Mouse (Mus musculus): ENCODE results near the gene Ak5. TPM values are rescaled to one million over a fixed set of nuclear protein-coding genes. Genes with fewer than 3 reads are reported as not detected.
"Not testable (repeated sequence)": the region's sequence is repeated elsewhere in the genome, so short reads cannot be mapped to it uniquely, and the experiment has no call there.

Ak5 gene
- polyA plus RNA-seq, 1 experiment from 2014 or later = 1.9 TPM

- Histone ChIP-seq H3K9ac (no peak overlapping the region), H3K9me3 (no peaks in the 10 kb centered on the region), H3K4me3 (no peak overlapping the region), H3K4me1 (no peaks in the 10 kb centered on the region), H3K27ac (no peak overlapping the region), H3K36me3 (no peaks in the 10 kb centered on the region), H3K4me2 (replicated peaks) (no peak overlapping the region), H3K27me3 (no peaks in the 10 kb centered on the region)
- ATAC-seq (ENCODE audit: insufficient number of reproducible peaks, insufficient read depth, low FRiP score, low TSS enrichment) = no peak
- WGBS = 82% methylated on average over 11 of the region's 11 CpGs
These were observed 48.1 kb downstream of the Ak5 start for GRCm38 (mm10) chr3:152620058-152620457.

GRCm38 (mm10) chr3:152609076-152609475, 59.1 kb downstream of the Ak5 start:
- ATAC-seq (ENCODE audit: insufficient number of reproducible peaks, insufficient read depth, low FRiP score, low TSS enrichment) = no peak
- 93% methylated on average over 5 of the region's 5 CpGs for WGBS

DNA sequence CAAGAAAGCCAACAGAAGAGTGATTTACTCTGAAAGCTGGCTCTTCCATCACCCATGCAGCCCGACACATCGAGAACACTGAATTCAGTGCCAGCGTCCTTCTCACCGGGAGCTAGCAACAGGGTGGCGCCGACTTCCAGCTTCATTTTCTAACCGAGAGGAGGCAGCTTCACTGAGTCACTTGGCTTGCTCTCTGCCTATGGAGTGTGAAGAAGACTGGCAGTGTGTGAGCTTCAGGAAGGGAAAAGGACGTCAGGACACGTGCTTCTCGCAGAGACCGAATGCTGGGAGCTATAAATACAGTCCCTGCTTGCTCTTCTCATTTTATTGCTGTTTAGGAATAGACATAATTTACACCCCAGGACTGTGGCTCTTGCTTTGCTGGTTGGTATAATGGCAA, 62.3 kb downstream of the Ak5 start:
- no peak for ATAC-seq (ENCODE audit: insufficient number of reproducible peaks, insufficient read depth, low FRiP score, low TSS enrichment)
- 79% methylated on average over 11 of the region's 11 CpGs for WGBS

More at GRCm38 (mm10) chr3:152609076-152609475, 59.1 kb downstream of the Ak5 start:
- Histone ChIP-seq H3K27ac (no peak overlapping the region), H3K27me3 (no peaks in the 10 kb centered on the region), H3K4me1 (no peaks in the 10 kb centered on the region), H3K36me3 (no peaks in the 10 kb centered on the region), H3K9me3 (no peaks in the 10 kb centered on the region), H3K9ac (no peak overlapping the region), H3K4me2 (replicated peaks) (no peak overlapping the region), H3K4me3 (no peak overlapping the region)

GRCm38 (mm10) chr3:152599679-152600078, 68.5 kb downstream of the Ak5 start:
- H3K4me2 ChIP-seq (replicated peaks) = no peak overlapping the region
- WGBS = 68% methylated on average over 6 of the region's 6 CpGs
- no peak for ATAC-seq (ENCODE audit: insufficient number of reproducible peaks, insufficient read depth, low FRiP score, low TSS enrichment)
- no peak overlapping the region for H3K27ac ChIP-seq
- H3K4me3 ChIP-seq = no peak overlapping the region
- no peaks in the 10 kb centered on the region for H3K36me3 ChIP-seq
- H3K27me3 ChIP-seq = no peaks in the 10 kb centered on the region
- H3K9me3 ChIP-seq = no peaks in the 10 kb centered on the region
- H3K4me1 ChIP-seq = no peaks in the 10 kb centered on the region
- H3K9ac ChIP-seq = no peak overlapping the region

More for the DNA sequence above, 62.3 kb downstream of the Ak5 start:
- Histone ChIP-seq H3K27ac (no peak overlapping the region), H3K27me3 (no peaks in the 10 kb centered on the region), H3K4me1 (no peaks in the 10 kb centered on the region), H3K4me2 (replicated peaks) (no peak overlapping the region), H3K4me3 (no peak overlapping the region), H3K36me3 (no peaks in the 10 kb centered on the region), H3K9ac (no peak overlapping the region), H3K9me3 (no peaks in the 10 kb centered on the region)

GRCm38 (mm10) chr3:152596406-152597050, 71.6 kb downstream of the Ak5 start:
- Histone ChIP-seq H3K4me3 (no peak overlapping the region), H3K27ac (no peak overlapping the region), H3K4me2 (replicated peaks) (no peak overlapping the region), H3K36me3 (no peaks in the 10 kb centered on the region), H3K9me3 (no peaks in the 10 kb centered on the region), H3K27me3 (no peaks in the 10 kb centered on the region), H3K4me1 (0 out of 2 replicates have a peak, but pooled peaks cover 2% of the 10 kb centered on the region), H3K9ac (no peak overlapping the region)
- 90% methylated on average over 7 of the region's 7 CpGs for WGBS
- no peak for ATAC-seq (ENCODE audit: insufficient number of reproducible peaks, insufficient read depth, low FRiP score, low TSS enrichment)

DNA sequence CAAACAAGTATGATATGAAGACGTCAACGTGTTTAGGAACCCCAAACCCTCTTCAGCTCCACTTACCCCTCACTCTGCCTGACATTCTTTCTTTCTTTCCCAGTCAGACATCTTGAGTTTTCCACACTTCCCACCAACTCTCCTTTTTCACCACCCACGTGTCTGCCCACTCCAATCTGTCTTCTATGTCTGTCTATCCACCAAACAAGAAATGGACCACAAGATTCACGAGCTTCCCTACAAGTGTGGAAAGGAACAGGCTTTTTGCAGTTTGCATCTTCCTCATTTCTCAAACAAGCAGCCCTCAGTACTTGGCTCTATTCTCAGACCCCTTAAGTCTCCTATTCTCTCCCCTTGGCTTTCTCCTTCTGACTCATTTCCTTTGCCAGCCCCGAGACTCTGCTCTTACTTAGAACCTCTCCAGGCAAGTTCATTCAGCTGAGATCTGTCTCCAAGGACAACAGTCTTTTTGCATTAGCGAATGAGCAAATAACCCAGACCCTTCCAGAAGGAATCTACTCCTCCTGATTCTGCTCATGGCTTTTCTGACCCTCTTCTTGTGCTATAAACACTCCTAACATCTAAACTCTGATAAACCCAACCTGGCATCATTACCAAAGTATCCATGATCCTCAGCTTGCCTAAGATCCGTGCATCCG, 75.3 kb downstream of the Ak5 start:
- no peak for ATAC-seq (ENCODE audit: insufficient number of reproducible peaks, insufficient read depth, low FRiP score, low TSS enrichment)
- 69% methylated on average over 8 of the region's 8 CpGs for WGBS

GRCm38 (mm10) chr3:152590491-152590890, 77.7 kb downstream of the Ak5 start:
- Histone ChIP-seq H3K27ac (no peak overlapping the region), H3K4me3 (no peak overlapping the region), H3K36me3 (no peaks in the 10 kb centered on the region), H3K4me1 (0 out of 2 replicates have a peak, but pooled peaks cover 2% of the 10 kb centered on the region), H3K27me3 (no peaks in the 10 kb centered on the region), H3K9ac (no peak overlapping the region), H3K4me2 (replicated peaks) (no peak overlapping the region), H3K9me3 (no peaks in the 10 kb centered on the region)
- ATAC-seq (ENCODE audit: insufficient number of reproducible peaks, insufficient read depth, low FRiP score, low TSS enrichment) = no peak
- WGBS = 72% methylated on average over 7 of the region's 7 CpGs

More for the DNA sequence above, 75.3 kb downstream of the Ak5 start:
- no peaks in the 10 kb centered on the region for H3K9me3 ChIP-seq
- H3K27ac ChIP-seq = no peak overlapping the region
- no peak overlapping the region for H3K4me2 ChIP-seq (replicated peaks)
- H3K9ac ChIP-seq = no peak overlapping the region
- H3K4me3 ChIP-seq = no peak overlapping the region
- H3K27me3 ChIP-seq = no peaks in the 10 kb centered on the region
- 0 out of 2 replicates have a peak, but pooled peaks cover 2% of the 10 kb centered on the region for H3K4me1 ChIP-seq
- no peaks in the 10 kb centered on the region for H3K36me3 ChIP-seq

- whole genome bisulfite sequencing = 82% methylated on average over 3 of the region's 3 CpGs
These were observed 79.1 kb downstream of the Ak5 start for GRCm38 (mm10) chr3:152589101-152589500.

GRCm38 (mm10) chr3:152587007-152587406, 81.2 kb downstream of the Ak5 start:
- Histone ChIP-seq H3K9ac (no peak overlapping the region), H3K27me3 (no peaks in the 10 kb centered on the region), H3K9me3 (no peaks in the 10 kb centered on the region), H3K27ac (no peak overlapping the region), H3K4me2 (replicated peaks) (no peak overlapping the region), H3K4me1 (no peaks in the 10 kb centered on the region), H3K4me3 (no peak overlapping the region), H3K36me3 (no peaks in the 10 kb centered on the region)
- 73% methylated on average over 2 of the region's 2 CpGs for WGBS
- no peak for ATAC-seq (ENCODE audit: insufficient number of reproducible peaks, insufficient read depth, low FRiP score, low TSS enrichment)

More at GRCm38 (mm10) chr3:152589101-152589500, 79.1 kb downstream of the Ak5 start:
- H3K9me3 ChIP-seq; H3K36me3 ChIP-seq; H3K4me1 ChIP-seq; H3K9ac ChIP-seq; H3K4me3 ChIP-seq; ATAC-seq (ENCODE audit: insufficient number of reproducible peaks, insufficient read depth, low FRiP score, low TSS enrichment); H3K27ac ChIP-seq; H3K27me3 ChIP-seq; H3K4me2 ChIP-seq (replicated peaks): not testable (repeated sequence)

- no peak overlapping the region for H3K9ac ChIP-seq
- ATAC-seq (ENCODE audit: insufficient number of reproducible peaks, insufficient read depth, low FRiP score, low TSS enrichment) = no peak
- no peaks in the 10 kb centered on the region for H3K9me3 ChIP-seq
- no peaks in the 10 kb centered on the region for H3K27me3 ChIP-seq
- 82% methylated on average over 8 of the region's 8 CpGs for WGBS
- H3K4me3 ChIP-seq = no peak overlapping the region
- H3K36me3 ChIP-seq = no peaks in the 10 kb centered on the region
- H3K27ac ChIP-seq = no peak overlapping the region
- no peak overlapping the region for H3K4me2 ChIP-seq (replicated peaks)
- no peaks in the 10 kb centered on the region for H3K4me1 ChIP-seq
These were observed 82.0 kb downstream of the Ak5 start for GRCm38 (mm10) chr3:152586191-152586590.

DNA sequence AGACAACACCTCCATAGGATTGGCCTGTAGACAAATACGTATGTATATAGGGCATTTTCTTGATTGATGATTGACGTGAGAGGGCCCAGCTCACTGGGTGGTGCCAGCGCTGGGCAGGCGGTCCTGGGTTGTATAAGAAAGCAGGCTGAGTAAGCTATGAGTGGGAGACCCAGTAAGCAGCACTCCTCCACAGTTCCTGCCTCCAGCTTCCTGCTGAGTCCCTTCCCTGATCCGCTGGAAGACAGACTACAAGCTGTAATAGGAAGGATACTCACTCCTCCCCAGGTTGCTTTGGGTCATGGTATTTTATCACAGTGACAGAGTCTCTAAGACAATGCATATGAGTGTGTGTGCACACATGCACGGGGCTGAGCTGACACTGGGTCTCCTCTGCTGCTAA, 82.6 kb downstream of the Ak5 start:
- WGBS = 74% methylated on average over 6 of the region's 6 CpGs
- Histone ChIP-seq H3K4me2 (replicated peaks) (no peak overlapping the region), H3K9ac (no peak overlapping the region), H3K4me1 (no peaks in the 10 kb centered on the region), H3K36me3 (no peaks in the 10 kb centered on the region), H3K4me3 (no peak overlapping the region), H3K27ac (no peak overlapping the region), H3K27me3 (no peaks in the 10 kb centered on the region), H3K9me3 (no peaks in the 10 kb centered on the region)
- ATAC-seq (ENCODE audit: insufficient number of reproducible peaks, insufficient read depth, low FRiP score, low TSS enrichment) = no peak

DNA sequence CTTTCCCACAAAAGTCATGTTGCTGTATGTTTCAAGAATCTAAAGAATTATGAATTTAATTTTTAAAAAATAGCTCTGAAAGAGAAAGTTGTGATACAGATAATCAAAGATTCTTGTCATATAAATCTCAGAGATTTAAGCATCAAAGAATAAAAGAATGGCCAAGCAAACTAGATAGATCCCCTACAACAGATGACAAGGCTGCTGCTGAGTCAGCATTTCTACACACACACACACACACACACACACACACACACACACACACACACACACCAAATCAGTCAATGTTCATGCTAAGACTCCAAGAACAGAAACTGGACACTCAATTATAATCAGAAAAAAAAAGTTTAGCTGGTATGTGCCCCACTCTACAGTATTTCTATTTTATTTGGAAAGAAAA, 85.1 kb downstream of the Ak5 start:
- no peaks in the 10 kb centered on the region for H3K27me3 ChIP-seq
- no peaks in the 10 kb centered on the region for H3K36me3 ChIP-seq
- no peak overlapping the region for H3K27ac ChIP-seq
- H3K4me3 ChIP-seq = no peak overlapping the region
- ATAC-seq (ENCODE audit: insufficient number of reproducible peaks, insufficient read depth, low FRiP score, low TSS enrichment) = no peak
- H3K9me3 ChIP-seq = no peaks in the 10 kb centered on the region
- H3K4me2 ChIP-seq (replicated peaks) = no peak overlapping the region
- no peak overlapping the region for H3K9ac ChIP-seq
- H3K4me1 ChIP-seq = no peaks in the 10 kb centered on the region
